Mouse (Mus musculus) retina, postnatal 1 day (tissue): ENCODE measurements around the gene Psip1.
A peak's percentile ranks its signal among the peaks of the same experiment; 100 is the strongest.
"Not testable (repeated sequence)": the region's sequence is repeated elsewhere in the genome, so short reads cannot be mapped to it uniquely, and the experiment has no call there.

Source experiments
- DNase-seq: peaks from one replicate; pipeline ENCODE4 v3.0.0-alpha.2; 2012

Psip1 gene

GRCm38 (mm10) chr4:83486117-83486901 lies at the start of gene Psip1:
TSS of gene Psip1 (minus strand) at chr4:83486459.
- DNase-seq, result peak; percentile 97

GRCm38 (mm10) chr4:83534024-83534423 lies 47.8 kb upstream of the Psip1 start:
- DNase-seq, result no peak

GRCm38 (mm10) chr4:83533168-83533911 lies 47.1 kb upstream of the Psip1 start:
- DNase-seq, result no peak

- not testable (repeated sequence) for DNase-seq
Measured at GRCm38 (mm10) chr4:83530060-83530459, 43.8 kb upstream of the Psip1 start.

- DNase-seq, result peak; percentile 58
Measured at GRCm38 (mm10) chr4:83527921-83528320, 41.7 kb upstream of the Psip1 start.

GRCm38 (mm10) chr4:83526988-83527334 lies 40.7 kb upstream of the Psip1 start:
- no peak for DNase-seq

- DNase-seq, result peak; percentile 41
Measured at GRCm38 (mm10) chr4:83526270-83526987, 40.2 kb upstream of the Psip1 start.

- no peak for DNase-seq
Measured at GRCm38 (mm10) chr4:83525690-83526055, 39.4 kb upstream of the Psip1 start.

GRCm38 (mm10) chr4:83524843-83525689 lies 38.8 kb upstream of the Psip1 start, which contains the start of gene Ccdc171:
TSS of gene Ccdc171 (plus strand) at chr4:83525545.
- peak; percentile 98 for DNase-seq

- no peak for DNase-seq
Measured at GRCm38 (mm10) chr4:83524456-83524842, 38.2 kb upstream of the Psip1 start.

GRCm38 (mm10) chr4:83522066-83522465 lies 35.8 kb upstream of the Psip1 start:
- DNase-seq, result peak; percentile 40

GRCm38 (mm10) chr4:83520308-83520707 lies 34.0 kb upstream of the Psip1 start:
- no peak for DNase-seq

- DNase-seq, result no peak
Measured at GRCm38 (mm10) chr4:83519807-83520206, 33.5 kb upstream of the Psip1 start.

GRCm38 (mm10) chr4:83519148-83519547 lies 32.9 kb upstream of the Psip1 start:
- DNase-seq, result no peak

- DNase-seq, result not testable (repeated sequence)
Measured at GRCm38 (mm10) chr4:83516144-83516543, 29.9 kb upstream of the Psip1 start.

- peak; percentile 58 for DNase-seq
Measured at GRCm38 (mm10) chr4:83514976-83515669, 28.9 kb upstream of the Psip1 start.

- DNase-seq, result no peak
Measured at GRCm38 (mm10) chr4:83514183-83514582, 27.9 kb upstream of the Psip1 start.

GRCm38 (mm10) chr4:83512644-83513043 lies 26.4 kb upstream of the Psip1 start:
- DNase-seq, result no peak

- no peak for DNase-seq
Measured at GRCm38 (mm10) chr4:83512217-83512616, 26.0 kb upstream of the Psip1 start.

- DNase-seq, result no peak
Measured at GRCm38 (mm10) chr4:83511083-83511482, 24.8 kb upstream of the Psip1 start.

GRCm38 (mm10) chr4:83509600-83509999 lies 23.3 kb upstream of the Psip1 start:
- DNase-seq, result no peak

GRCm38 (mm10) chr4:83501037-83501430 lies 14.8 kb upstream of the Psip1 start:
- DNase-seq, result no peak
